Mouse (Mus musculus): ENCODE measurements around the gene Ccdc24. TPM values are rescaled to one million over a fixed set of nuclear protein-coding genes. Genes with fewer than 3 reads are reported as not detected.

Ccdc24 gene
- 0.82 and 0.84 TPM in 2 replicates for polyA plus RNA-seq (2015; fragmentation: Nextera tagmentation; extraction: Ambion mirVana)

GRCm38 (mm10) chr4:117872471-117872886 is at the start of gene Ccdc24:
Gene Ccdc24 (minus strand): TSS chr4:117872557.

GRCm38 (mm10) chr4:117914591-117915442 is 42.5 kb upstream of the Ccdc24 start, which contains the start of gene Ipo13:
Gene Ipo13 (minus strand): TSS chr4:117914999.

GRCm38 (mm10) chr4:117891738-117892161 is 19.4 kb upstream of the Ccdc24 start, which contains the start of gene Dph2:
Gene Dph2 (minus strand): TSS chr4:117892032.

GRCm38 (mm10) chr4:117887133-117887532 is 14.8 kb upstream of the Ccdc24 start, which contains the start of gene Atp6v0b:
Gene Atp6v0b (minus strand): TSS chr4:117887333.

GRCm38 (mm10) chr4:117882701-117883691 is 10.6 kb upstream of the Ccdc24 start, which contains the start of gene B4galt2:
Gene B4galt2 (minus strand): TSS chr4:117883487.

GRCm38 (mm10) chr4:117834457-117834844 is 37.9 kb downstream of the Ccdc24 start, which contains the start of gene Slc6a9:
Gene Slc6a9 (plus strand): TSS chr4:117834506.

Other genes starting within 250 kb of the Ccdc24 start
- gene Dmap1, start 190.3 kb downstream of the Ccdc24 start, polyA plus RNA-seq (2015; fragmentation: Nextera tagmentation; extraction: Ambion mirVana), result 30.8 and 32.1 TPM in 2 replicates
- gene Gm12845, start 148.1 kb downstream of the Ccdc24 start, polyA plus RNA-seq (2015; fragmentation: Nextera tagmentation; extraction: Ambion mirVana), result not detected in 2 replicates
- gene Klf17, start 106.9 kb downstream of the Ccdc24 start, polyA plus RNA-seq (2015; fragmentation: Nextera tagmentation; extraction: Ambion mirVana), result not detected in 2 replicates
- 38.0 TPM in 2 replicates for gene Slc6a9, start 38.1 kb downstream of the Ccdc24 start, polyA plus RNA-seq (2015; fragmentation: Nextera tagmentation; extraction: Ambion mirVana)
- gene B4galt2, start 10.9 kb upstream of the Ccdc24 start, polyA plus RNA-seq (2015; fragmentation: Nextera tagmentation; extraction: Ambion mirVana), result 3.5 and 4.9 TPM in 2 replicates
- gene Atp6v0b, start 14.8 kb upstream of the Ccdc24 start, polyA plus RNA-seq (2015; fragmentation: Nextera tagmentation; extraction: Ambion mirVana), result 189 and 209 TPM in 2 replicates
- gene Dph2, start 19.5 kb upstream of the Ccdc24 start, polyA plus RNA-seq (2015; fragmentation: Nextera tagmentation; extraction: Ambion mirVana), result 8.2 and 8.8 TPM in 2 replicates
- gene Ipo13, start 42.4 kb upstream of the Ccdc24 start, polyA plus RNA-seq (2015; fragmentation: Nextera tagmentation; extraction: Ambion mirVana), result 15.4 and 16.4 TPM in 2 replicates
- 1.2 and 2.2 TPM in 2 replicates for gene Artn, start 57.2 kb upstream of the Ccdc24 start, polyA plus RNA-seq (2015; fragmentation: Nextera tagmentation; extraction: Ambion mirVana)

Measured in spleen, postnatal 0 days (tissue).